Mouse (Mus musculus) bone marrow macrophage, adult 2 months (primary cell): Measurements from ENCODE around the gene Cdk5rap1.

Source experiments
- CTCF ChIP-seq: IDR thresholded peaks from 2 replicates; pipeline ENCODE4 v1.5.1; 2012; ENCODE audit warnings: low read depth, mild to moderate bottlenecking, low read length, moderate library complexity
- POLR2A ChIP-seq: IDR thresholded peaks from 2 replicates; pipeline ENCODE4 v1.6.1; 2012; ENCODE audit warnings: mild to moderate bottlenecking, low read depth, low read length, borderline replicate concordance

GRCm38 (mm10) chr2:154420942-154421731 lies 48.3 kb upstream of the Cdk5rap1 start:
- TF ChIP-seq CTCF, result no peak
- no peak for TF ChIP-seq POLR2A
